Mouse (Mus musculus): Measurements from ENCODE around the gene Atp8b2.

The Atp8b2 gene

DNA sequence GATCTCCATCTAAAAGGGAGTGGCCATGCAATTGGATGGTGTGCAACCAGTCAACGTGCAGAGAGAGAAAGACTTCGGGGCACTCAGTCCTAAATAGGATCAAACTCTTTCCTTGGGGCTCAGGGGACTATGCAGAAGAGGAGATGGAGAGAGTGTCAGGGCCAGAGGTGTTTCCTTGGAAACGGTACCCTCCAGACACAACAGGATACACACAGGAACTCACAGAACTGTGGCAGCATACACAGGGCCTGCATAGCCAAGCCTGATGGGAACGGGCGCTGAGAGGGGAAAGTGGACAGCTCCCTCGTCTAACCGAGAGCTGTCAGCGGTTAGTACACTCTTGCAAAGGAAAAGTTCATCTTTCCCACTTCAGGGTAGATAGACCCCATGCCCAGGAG, 63.8 kb downstream of the Atp8b2 start:
- peak; percentile 24 for DNase-seq (ENCODE audit: low read depth)

DNA sequence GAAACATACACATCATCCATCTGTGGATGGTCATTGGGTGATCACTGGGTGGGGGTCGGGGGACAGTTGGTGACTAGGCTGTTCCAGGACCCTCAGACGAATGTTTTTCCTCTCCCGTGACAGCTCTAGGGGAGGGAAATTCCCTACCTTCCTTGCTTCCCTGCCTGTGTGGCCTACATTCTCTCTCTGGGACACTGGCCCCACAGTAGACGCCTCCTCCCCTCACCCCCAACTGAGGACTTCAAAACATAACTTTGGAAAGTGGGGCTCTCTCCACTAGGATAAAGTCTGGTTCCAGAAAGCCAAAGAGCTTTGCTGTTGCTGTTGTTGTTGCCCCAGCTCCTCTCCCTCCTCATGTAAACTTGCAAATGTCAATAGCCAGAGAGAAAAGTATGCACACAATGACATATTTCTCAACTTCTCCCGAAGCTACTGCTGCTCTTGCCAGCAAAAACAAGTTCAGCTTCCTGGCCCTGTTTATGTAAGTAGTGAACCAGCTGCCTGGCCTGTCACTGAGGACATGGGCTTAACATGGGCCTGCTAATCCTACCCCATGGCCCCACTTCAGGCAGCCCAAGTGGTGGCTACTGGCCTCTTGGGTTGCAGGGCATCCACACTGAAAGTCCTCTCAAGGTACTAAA, 64.3 kb downstream of the Atp8b2 start:
- DNase-seq (ENCODE audit: low read depth): peak; percentile 62

DNA sequence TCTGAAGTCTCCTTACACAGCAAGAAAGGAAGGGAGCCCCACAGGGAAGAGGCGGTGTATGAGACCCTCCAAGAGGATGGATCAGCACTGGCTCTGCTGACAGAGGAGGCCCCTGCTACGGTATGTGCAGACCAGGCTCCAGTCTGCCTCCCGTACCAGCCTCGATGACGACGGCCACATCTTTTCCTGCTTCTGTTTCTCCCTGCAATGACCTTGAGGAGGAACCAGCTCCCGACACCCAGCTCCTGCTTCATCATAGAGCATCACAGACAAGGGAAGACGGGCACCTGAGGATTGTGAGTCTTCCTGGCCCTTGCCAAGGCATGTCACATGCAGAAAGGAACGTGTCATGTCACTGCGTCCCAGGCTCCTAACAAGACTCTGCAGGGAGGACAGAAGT, 65.3 kb downstream of the Atp8b2 start:
- DNase-seq (ENCODE audit: low read depth): no peak

DNA sequence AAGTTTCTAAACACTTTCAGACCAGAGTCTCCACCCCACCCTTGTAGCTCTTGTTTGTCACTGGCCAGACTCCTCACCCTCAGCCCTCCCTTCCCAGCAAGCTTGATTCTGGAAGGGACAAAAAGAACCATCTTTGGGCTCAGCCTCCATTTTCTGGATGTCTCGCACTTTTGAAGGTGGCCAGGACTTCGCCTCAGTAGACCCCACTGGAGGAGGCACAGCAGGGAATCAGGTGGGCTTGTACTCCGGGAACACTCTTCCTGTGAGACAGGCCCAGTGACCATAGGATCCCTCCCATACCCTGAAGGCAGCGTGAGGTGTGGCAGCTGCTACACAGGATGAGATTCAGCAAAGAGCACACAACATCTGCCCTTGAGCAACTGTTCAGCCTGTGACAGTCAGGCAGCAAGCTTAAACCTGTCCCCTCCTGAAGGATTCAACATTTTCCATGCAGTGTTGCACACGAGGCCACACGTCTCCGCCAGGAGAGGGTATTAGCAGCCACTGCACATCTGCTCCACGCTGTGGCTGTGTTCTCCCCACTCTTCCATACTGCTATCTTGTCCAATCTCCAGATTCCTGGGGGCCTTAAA, 66.0 kb downstream of the Atp8b2 start:
- peak; percentile 19 for DNase-seq (ENCODE audit: low read depth)

DNA sequence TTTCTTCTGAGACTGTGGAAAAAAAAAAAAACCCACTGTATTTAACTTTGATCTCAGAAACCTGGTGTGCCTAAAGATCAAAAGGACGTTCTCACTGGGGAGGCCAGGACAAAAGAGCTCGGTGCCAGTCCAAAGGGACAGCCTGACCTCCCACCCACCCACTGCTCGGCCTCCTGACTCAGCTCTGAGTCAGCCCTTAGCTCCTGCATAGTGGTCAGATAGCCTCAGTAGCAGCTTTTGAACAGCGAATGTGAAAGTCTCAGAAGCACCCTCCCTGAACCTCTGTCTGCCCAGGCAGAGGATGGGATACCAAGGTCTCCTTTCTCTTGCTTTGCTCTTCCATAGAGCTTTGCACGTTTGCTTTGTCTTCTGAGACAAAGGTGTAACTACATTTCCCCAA, 66.7 kb downstream of the Atp8b2 start:
- peak; percentile 75 for DNase-seq (ENCODE audit: low read depth)

DNA sequence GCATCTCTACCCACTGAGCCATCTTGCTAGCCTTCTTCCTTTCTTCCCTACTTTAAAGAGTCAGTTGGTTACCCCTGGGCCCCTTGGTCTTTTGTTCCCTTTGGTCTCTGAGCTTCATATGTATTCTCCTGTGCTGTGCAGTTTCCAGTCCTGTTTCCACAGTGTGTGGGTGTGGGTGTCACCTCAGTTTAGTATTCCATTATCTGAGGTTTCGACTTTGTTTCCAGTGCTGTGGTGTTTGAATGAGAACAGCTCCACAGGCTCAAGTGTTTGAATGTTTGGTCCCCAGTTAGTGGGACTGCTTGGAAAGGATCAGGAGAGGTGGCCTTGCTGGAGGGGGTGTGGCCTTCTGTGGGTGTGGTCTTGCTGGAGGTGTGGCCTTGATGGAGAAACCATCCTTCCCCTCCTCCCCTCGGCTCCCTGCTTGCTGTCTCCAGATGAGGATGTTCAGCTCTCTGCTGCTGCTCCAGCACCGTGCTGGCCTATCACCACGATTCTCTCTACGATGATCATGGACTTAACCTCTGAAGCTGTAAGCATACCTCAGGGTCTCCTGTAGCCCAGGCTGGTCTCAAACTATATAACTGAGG, 70.7 kb downstream of the Atp8b2 start:
- no peak for DNase-seq (ENCODE audit: low read depth)

DNA sequence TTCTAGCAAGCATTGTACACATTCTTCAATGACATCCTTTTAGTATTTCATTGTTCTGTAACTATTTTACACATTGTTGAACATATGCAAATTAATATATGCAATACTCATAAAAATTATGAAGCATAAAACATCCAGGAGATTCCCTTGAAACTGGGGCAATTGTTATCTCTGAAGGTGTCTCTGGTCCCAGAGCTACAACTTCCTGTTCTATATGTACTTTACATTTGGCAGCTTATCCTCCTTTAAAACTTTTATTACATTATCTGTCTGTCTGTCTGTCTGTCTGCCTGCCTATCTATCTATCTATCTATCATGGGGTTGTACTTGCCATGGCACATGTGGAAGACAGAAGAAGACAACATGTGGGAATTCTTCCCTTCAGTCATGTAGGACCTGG, 71.6 kb downstream of the Atp8b2 start:
- no peak for DNase-seq (ENCODE audit: low read depth)

DNA sequence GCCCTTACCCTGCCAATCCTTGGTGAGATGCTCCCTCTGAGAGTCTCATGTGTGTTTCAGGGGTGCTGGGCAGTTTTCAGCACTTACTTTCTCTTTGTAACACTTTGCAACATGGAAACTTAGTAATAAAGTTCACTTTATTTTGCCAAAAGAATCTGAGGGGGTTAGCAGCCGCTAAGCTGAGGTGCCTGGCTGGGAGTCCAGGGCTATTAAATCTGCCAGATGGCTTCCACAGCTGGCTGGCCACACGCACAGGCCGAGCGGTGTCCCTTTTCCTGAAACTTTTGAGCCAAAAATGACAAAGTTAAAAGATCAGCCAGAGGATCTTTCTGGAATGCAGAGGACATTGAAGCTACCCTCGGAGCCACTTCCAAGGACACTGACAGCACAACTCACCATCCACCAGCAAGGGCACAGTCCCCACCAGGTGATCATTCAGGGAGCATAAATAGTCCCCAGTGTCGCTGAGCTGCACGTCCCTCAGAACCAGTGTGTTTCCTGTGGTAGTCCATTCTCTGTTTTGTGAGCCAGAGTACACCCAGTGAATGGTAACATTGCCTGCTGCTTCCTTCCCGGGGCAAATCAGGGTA, 73.4 kb downstream of the Atp8b2 start:
- DNase-seq (ENCODE audit: low read depth): no peak

Data from NIH3T3 (cell line).